Mouse (Mus musculus) urinary bladder, postnatal 14 days (tissue): ENCODE measurements around the gene Tlk2.
A peak's percentile ranks its signal among the peaks of the same experiment; 100 is the strongest.

ENCODE experiments used
- DNase-seq: peaks from one replicate; pipeline ENCODE4 v3.0.0; 2021; ENCODE audit warnings: low spot score

Tlk2 gene

GRCm38 (mm10) chr11:105313633-105314014 lies 135.0 kb downstream of the Tlk2 start:
- DNase-seq: no peak

GRCm38 (mm10) chr11:105315296-105315695 lies 136.7 kb downstream of the Tlk2 start:
- no peak for DNase-seq

GRCm38 (mm10) chr11:105316121-105316520 lies 137.5 kb downstream of the Tlk2 start:
- DNase-seq: no peak

GRCm38 (mm10) chr11:105317769-105318168 lies 139.2 kb downstream of the Tlk2 start:
- DNase-seq: no peak

GRCm38 (mm10) chr11:105321090-105321489 lies 142.5 kb downstream of the Tlk2 start:
- DNase-seq: no peak

- DNase-seq: no peak
Measured at GRCm38 (mm10) chr11:105323530-105323929, 144.9 kb downstream of the Tlk2 start.

GRCm38 (mm10) chr11:105327101-105327500 lies 148.5 kb downstream of the Tlk2 start:
- DNase-seq: no peak

- DNase-seq: peak; percentile 37
Measured at GRCm38 (mm10) chr11:105329962-105330361, 151.4 kb downstream of the Tlk2 start.

GRCm38 (mm10) chr11:105331129-105331528 lies 152.5 kb downstream of the Tlk2 start:
- DNase-seq: no peak

GRCm38 (mm10) chr11:105331732-105332131 lies 153.1 kb downstream of the Tlk2 start:
- peak; percentile 66 for DNase-seq

- DNase-seq: peak; percentile 45
Measured at GRCm38 (mm10) chr11:105332468-105332867, 153.9 kb downstream of the Tlk2 start.
